Mouse (Mus musculus) kidney, embryonic 15.5 days (tissue): ENCODE measurements around the gene 9430015G10Rik. TPM values are rescaled to one million over a fixed set of nuclear protein-coding genes. Genes with fewer than 3 reads are reported as not detected.
"Not testable (repeated sequence)": the region's sequence is repeated elsewhere in the genome, so short reads cannot be mapped to it uniquely, and the experiment has no call there.

Experiments used
- ATAC-seq: fragments of 200-750 bp; cut with Nextera tagmentation; replicated peaks from 2 replicates; pipeline ENCODE4 v1.8.0; 2017; ENCODE audit warnings: moderate TSS enrichment; ENCODE audit not compliant: low FRiP score
- H3K27ac ChIP-seq: fragments of 300-500 bp; sonication (generic); 2 replicates; pipeline ENCODE4 v1.5.1; 2015; ENCODE audit warnings: mild to moderate bottlenecking, inconsistent platforms
- H3K27me3 ChIP-seq: fragments of 300-500 bp; sonication (generic); 2 replicates; pipeline ENCODE4 v1.6.1; 2015; ENCODE audit warnings: inconsistent platforms
- H3K36me3 ChIP-seq: fragments of 300-500 bp; sonication (generic); 2 replicates; pipeline ENCODE4 v1.6.1; 2015; ENCODE audit warnings: inconsistent platforms
- H3K4me1 ChIP-seq: fragments of 300-500 bp; sonication (generic); 2 replicates; pipeline ENCODE4 v1.6.1; 2015; ENCODE audit warnings: inconsistent platforms
- H3K4me2 ChIP-seq: fragments of 300-500 bp; sonication (generic); 2 replicates; pipeline ENCODE4 v1.6.1; 2015; ENCODE audit warnings: moderate library complexity, mild to moderate bottlenecking, inconsistent platforms
- H3K4me3 ChIP-seq: fragments of 300-500 bp; sonication (generic); replicated peaks from 2 replicates; pipeline ENCODE4 v1.5.1; 2015; ENCODE audit warnings: mild to moderate bottlenecking, inconsistent platforms
- H3K9ac ChIP-seq: fragments of 300-500 bp; sonication (generic); 2 replicates; pipeline ENCODE4 v1.6.1; 2015; ENCODE audit warnings: mild to moderate bottlenecking, inconsistent platforms
- H3K9me3 ChIP-seq: fragments of 300-500 bp; sonication (generic); replicated peaks from 2 replicates; pipeline ENCODE4 v1.6.1; 2016; ENCODE audit warnings: inconsistent platforms
- whole genome bisulfite sequencing: fragments of 180-500 bp; shearing (Covaris S2); methylation state at CpG from one replicate; pipeline ENCODE4 v1.1.7; 2015; ENCODE audit warnings: mixed read lengths; 5-methylcytosine and 5-hydroxymethylcytosine counted together
- polyA plus RNA-seq: library from polyadenylated mRNA; unstranded; fragments of >200 nt; fragmentation: Nextera tagmentation; extraction: Ambion mirVana; gene quantifications from 2 replicates; pipeline ENCODE4 v1.2.1, GENCODE M21; 2015

The 9430015G10Rik gene
- polyA plus RNA-seq, 1 experiment from 2014 or later = 42.8 TPM

DNA sequence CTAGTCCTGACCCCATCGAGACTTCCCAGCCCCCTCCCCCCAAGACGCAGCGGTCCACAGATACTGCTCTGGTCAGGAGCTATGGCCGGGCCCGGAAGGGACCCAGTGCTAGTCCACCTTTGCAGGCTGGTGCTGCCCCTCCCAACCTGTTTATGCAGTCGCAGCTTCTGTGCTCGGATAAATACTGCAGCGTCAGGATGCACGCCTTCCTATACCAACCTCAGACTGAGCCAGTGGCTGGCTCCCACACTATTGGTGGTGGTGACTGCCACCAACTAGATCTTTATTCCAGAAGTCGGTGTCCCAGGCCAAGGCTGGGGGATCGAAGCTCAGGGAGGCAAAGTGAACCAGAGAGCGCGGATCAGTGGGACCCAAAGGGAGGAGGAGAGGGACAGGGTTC is 25.3 kb downstream of the 9430015G10Rik start:
- Histone ChIP-seq H3K9ac (no peak overlapping the region), H3K4me3 (no peak overlapping the region), H3K9me3 (no peaks in the 10 kb centered on the region; the same call in 1 of the 2 replicates), H3K27ac (no peak overlapping the region), H3K4me1 (peaks cover 4% of the 10 kb centered on the region; the same call in 1 of the 2 replicates), H3K36me3 (no peaks in the 10 kb centered on the region), H3K4me2 (no peak overlapping the region), H3K27me3 (no peaks in the 10 kb centered on the region)
- WGBS = 90% methylated on average over 13 of the region's 13 CpGs
- ATAC-seq = no peak

DNA sequence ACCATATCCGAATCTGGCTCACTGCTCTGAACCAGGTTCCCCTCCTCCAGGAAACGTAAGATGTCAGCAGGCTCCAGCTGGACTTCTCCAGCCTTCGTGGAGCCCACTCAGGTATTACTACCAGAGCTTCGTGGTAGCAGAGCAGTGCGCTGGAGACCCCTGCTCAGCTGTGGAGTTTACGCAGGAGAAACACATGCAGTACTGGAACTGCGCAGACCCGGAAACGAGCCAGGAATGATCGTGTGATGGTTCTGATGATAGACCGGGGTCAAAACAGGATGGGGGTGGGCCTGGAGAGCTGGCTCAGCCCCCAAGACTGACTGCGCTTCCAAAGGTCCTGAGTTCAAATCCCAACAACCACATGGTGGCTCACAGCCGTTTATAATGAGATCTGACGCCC is 26.0 kb downstream of the 9430015G10Rik start:
- no peak for ATAC-seq
- Histone ChIP-seq H3K4me1 (no peaks in the 10 kb centered on the region; the same call in 1 of the 2 replicates), H3K9me3 (no peaks in the 10 kb centered on the region; the same call in 1 of the 2 replicates), H3K4me3 (no peak overlapping the region), H3K27ac (no peak overlapping the region), H3K27me3 (no peaks in the 10 kb centered on the region), H3K36me3 (no peaks in the 10 kb centered on the region), H3K4me2 (no peak overlapping the region), H3K9ac (no peak overlapping the region)
- WGBS = 91% methylated on average over 14 of the region's 14 CpGs

DNA sequence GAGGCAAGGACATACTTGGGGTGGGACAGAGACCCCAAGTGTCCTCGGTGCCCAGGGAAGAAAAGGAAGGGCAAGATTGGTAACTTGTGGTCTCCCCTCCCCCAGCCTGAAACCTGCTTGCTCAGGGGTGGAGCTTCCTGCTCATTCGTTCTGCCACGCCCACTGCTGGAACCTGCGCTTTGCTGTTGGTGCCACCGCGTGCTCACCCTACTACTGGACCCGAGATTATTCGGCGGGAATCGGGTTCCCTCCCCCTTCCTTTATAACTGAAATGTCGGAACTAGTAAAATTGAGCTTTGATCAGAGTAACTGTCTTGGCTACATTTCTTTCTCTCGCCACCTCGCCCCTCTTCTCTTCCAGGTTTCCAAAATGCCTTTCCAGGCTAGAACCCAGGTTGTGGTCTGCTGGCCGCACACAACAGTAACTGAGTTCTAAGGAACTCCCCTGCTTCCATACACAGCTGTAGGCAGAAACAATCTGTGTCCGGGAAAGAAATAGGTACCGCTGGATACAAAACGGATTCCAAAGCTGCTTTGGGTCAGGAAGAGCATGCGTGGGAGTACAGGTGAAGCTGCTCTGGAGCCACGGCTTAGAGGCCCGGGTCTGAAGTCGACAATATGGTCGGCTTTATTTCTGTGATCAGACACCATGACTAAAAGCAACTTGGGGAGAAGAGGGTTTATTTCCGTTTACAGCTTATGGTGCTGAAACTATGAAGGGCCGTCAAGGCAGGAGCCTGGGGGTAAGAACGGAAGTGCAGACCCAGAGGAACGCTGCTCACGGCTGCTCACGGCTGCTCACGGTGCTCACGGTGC is 26.7 kb downstream of the 9430015G10Rik start:
- no peaks in the 10 kb centered on the region for H3K36me3 ChIP-seq
- no peak overlapping the region for H3K4me2 ChIP-seq
- no peak overlapping the region for H3K4me3 ChIP-seq
- H3K27ac ChIP-seq = no peak overlapping the region
- H3K27me3 ChIP-seq = no peaks in the 10 kb centered on the region
- WGBS = 88% methylated on average over 30 of the region's 30 CpGs
- no peaks in the 10 kb centered on the region; the same call in 1 of the 2 replicates for H3K9me3 ChIP-seq
- H3K9ac ChIP-seq = no peak overlapping the region
- H3K4me1 ChIP-seq = no peaks in the 10 kb centered on the region
- ATAC-seq = no peak

DNA sequence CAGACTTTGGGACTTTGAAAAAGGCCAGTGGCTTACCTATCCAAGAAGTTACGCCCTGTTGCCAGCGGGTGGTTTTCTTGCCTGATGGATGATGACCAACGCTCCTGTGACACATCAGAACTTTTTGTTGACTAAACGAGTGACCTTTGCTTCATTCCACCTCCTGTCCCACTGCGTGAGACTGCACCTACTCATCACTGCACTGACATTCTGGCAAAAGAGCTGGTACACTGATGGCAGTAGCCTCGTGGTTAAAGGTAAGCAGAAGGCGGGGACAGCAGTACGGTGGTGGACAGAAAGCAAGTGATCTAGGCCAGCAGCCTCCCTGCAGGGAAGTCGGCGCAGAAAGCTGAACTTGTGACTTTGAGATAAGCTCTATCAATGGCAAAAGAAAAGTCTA is 41.1 kb downstream of the 9430015G10Rik start:
- not testable (repeated sequence) for H3K4me3 ChIP-seq, H3K4me1 ChIP-seq, H3K36me3 ChIP-seq, H3K9ac ChIP-seq, H3K27ac ChIP-seq, H3K9me3 ChIP-seq, H3K4me2 ChIP-seq, H3K27me3 ChIP-seq, ATAC-seq
- 88% methylated on average over 10 of the region's 10 CpGs for WGBS

DNA sequence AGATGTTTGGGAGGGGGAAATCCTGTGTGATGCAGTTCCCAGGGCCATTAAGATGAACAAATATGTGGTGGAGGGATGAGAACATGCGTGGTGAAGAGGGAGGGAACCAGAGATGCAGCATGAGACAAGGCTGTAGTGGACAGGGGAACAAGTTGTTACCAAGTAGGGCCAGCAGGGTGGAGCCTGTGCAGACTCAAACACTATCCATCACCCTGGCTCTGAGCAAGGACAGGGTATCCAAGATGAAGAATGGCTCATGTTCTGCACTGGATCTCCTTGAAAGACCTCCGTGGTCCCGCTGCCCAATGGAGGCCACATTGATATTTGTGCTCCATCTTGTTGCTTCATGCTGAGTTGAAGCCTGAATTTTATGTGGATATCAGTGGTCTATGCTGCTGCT is 45.0 kb downstream of the 9430015G10Rik start:
- Histone ChIP-seq H3K27ac (no peak overlapping the region), H3K27me3 (no peaks in the 10 kb centered on the region), H3K4me2 (no peak overlapping the region), H3K9ac (no peak overlapping the region), H3K4me3 (no peak overlapping the region), H3K9me3 (peaks cover 14% of the 10 kb centered on the region), H3K36me3 (no peaks in the 10 kb centered on the region), H3K4me1 (no peaks in the 10 kb centered on the region)
- 89% methylated on average over 3 of the region's 3 CpGs for WGBS
- no peak for ATAC-seq

DNA sequence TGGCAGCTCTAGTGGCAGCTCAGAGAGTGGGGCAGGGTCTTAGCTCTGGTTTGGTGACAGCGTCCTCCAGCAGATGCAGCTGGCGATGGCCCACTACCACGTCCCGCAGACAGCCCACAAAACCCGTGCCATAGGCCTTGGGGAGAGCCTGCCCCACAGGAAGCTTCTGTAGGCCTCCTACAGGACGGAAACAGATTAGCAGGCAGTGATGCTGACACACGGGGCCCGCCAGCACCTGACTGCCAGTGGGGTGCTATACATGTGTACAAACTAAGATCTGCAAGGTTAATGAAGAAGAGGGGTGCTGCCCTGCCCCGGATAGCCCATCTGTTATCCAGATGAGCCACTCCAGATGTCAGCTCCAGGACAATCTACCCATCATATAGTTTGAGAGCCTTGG is 56.7 kb downstream of the 9430015G10Rik start:
- Histone ChIP-seq H3K4me2 (no peak overlapping the region), H3K9ac (no peak overlapping the region), H3K27me3 (no peaks in the 10 kb centered on the region), H3K9me3 (peaks cover 13% of the 10 kb centered on the region), H3K4me1 (no peaks in the 10 kb centered on the region), H3K36me3 (peaks cover 97% of the 10 kb centered on the region), H3K27ac (no peak overlapping the region), H3K4me3 (no peak overlapping the region)
- no peak for ATAC-seq
- WGBS = 86% methylated on average over 9 of the region's 9 CpGs

DNA sequence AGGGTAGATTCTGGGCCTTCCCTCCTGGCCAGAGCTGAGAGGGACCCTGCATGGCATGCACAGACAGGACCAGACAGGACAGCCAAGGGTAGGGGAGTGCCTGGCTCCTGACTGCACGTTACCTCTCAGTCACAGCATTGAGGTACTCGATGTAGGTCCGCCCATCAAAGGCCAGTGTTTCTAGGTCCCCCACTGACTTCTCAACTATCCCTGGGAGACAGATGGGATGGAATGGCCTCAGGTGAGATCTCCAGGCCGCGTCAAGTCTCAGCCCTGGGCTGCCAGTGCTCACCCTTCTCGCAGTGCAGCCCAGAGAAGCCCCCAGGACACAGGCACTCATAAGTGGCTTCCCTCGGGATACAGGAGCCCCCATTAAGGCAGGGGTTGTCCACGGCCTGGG is 58.8 kb downstream of the 9430015G10Rik start:
- Histone ChIP-seq H3K9me3 (no peaks in the 10 kb centered on the region), H3K4me3 (no peak overlapping the region), H3K9ac (no peak overlapping the region), H3K4me1 (no peaks in the 10 kb centered on the region), H3K4me2 (no peak overlapping the region), H3K27ac (no peak overlapping the region), H3K27me3 (no peaks in the 10 kb centered on the region), H3K36me3 (peaks cover 99% of the 10 kb centered on the region)
- 91% methylated on average over 8 of the region's 8 CpGs for WGBS
- no peak for ATAC-seq

DNA sequence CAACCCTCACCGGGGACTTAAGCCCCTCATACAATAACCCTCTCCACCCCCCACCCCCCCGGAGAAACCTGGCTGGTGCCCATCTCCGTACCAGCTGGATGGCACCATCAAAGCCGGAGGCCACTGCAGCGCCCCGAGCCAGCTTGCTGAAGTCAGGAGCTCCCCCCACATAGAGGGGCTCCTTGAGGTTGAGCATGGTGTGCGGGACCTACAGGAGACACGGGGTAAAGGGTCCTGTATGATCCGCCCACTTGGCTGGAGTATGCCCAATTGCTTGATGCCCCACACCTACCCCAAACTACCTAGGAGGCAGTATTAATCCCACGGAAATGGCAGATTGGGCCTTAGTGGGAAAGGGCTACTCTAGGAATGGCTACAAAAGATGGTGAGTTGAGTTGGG is 59.3 kb downstream of the 9430015G10Rik start:
- ATAC-seq = no peak
- Histone ChIP-seq H3K27me3 (no peaks in the 10 kb centered on the region), H3K27ac (no peak overlapping the region), H3K4me1 (no peaks in the 10 kb centered on the region), H3K9me3 (no peaks in the 10 kb centered on the region), H3K9ac (no peak overlapping the region), H3K4me2 (no peak overlapping the region), H3K4me3 (no peak overlapping the region), H3K36me3 (peaks cover 99% of the 10 kb centered on the region)
- WGBS = 98% methylated on average over 10 of the region's 10 CpGs

DNA sequence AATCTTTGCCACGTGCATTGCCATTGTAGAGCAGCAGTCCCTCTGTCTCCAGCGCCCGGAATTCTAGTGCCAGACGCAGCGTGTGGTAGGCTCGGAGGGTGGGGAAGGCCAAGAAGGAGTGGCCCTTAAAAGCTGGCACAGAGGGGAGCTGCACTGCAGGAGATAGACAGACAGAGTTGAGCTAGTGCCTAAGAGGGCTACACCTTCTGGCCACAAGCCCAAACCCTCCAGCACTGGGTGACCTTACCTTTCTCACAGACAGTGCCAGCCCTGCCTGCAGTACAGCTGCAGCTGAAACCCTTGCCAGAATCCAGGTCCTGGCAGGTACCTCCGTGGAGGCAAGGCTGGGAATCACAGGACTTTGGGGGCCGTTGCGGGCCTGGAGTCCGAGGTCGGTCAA is 62.0 kb downstream of the 9430015G10Rik start:
- H3K27ac ChIP-seq = no peak overlapping the region
- no peaks in the 10 kb centered on the region for H3K27me3 ChIP-seq
- no peak for ATAC-seq
- H3K9me3 ChIP-seq = no peaks in the 10 kb centered on the region
- WGBS = 97% methylated on average over 11 of the region's 11 CpGs
- H3K4me2 ChIP-seq = no peak overlapping the region
- H3K9ac ChIP-seq = no peak overlapping the region
- peaks cover 100% of the 10 kb centered on the region for H3K36me3 ChIP-seq
- H3K4me1 ChIP-seq = no peaks in the 10 kb centered on the region
- H3K4me3 ChIP-seq = no peak overlapping the region

Other genes with a start within 250 kb of the 9430015G10Rik start
- 0.18 and 0.19 TPM in 2 replicates for gene Tas1r3, start 246.6 kb upstream of the 9430015G10Rik start, polyA plus RNA-seq
- gene Cptp, start 240.5 kb upstream of the 9430015G10Rik start, polyA plus RNA-seq = 13.0 and 15.2 TPM in 2 replicates
- 72.5 and 78.0 TPM in 2 replicates for gene Ints11, start 240.4 kb upstream of the 9430015G10Rik start, polyA plus RNA-seq
- gene Pusl1, start 218.2 kb upstream of the 9430015G10Rik start, polyA plus RNA-seq = 47.7 and 52.1 TPM in 2 replicates
- 17.3 and 18.7 TPM in 2 replicates for gene Acap3, start 218.2 kb upstream of the 9430015G10Rik start, polyA plus RNA-seq
- 110 and 113 TPM in 2 replicates for gene Ube2j2, start 166.2 kb upstream of the 9430015G10Rik start, polyA plus RNA-seq
- gene C1qtnf12, start 147.7 kb upstream of the 9430015G10Rik start, polyA plus RNA-seq = 118 and 121 TPM in 2 replicates
- gene B3galt6, start 117.3 kb upstream of the 9430015G10Rik start, polyA plus RNA-seq = 17.5 and 18.1 TPM in 2 replicates
- gene Sdf4, start 117.1 kb upstream of the 9430015G10Rik start, polyA plus RNA-seq = 158 and 161 TPM in 2 replicates
- gene Tnfrsf4, start 96.1 kb upstream of the 9430015G10Rik start, polyA plus RNA-seq = 0.72 and 0.78 TPM in 2 replicates
- 1.7 and 2.4 TPM in 2 replicates for gene Tnfrsf18, start 83.8 kb upstream of the 9430015G10Rik start, polyA plus RNA-seq
- 7.8 TPM in 2 replicates for gene Ttll10, start 50.6 kb upstream of the 9430015G10Rik start, polyA plus RNA-seq
- 0.14 and 0.34 TPM in 2 replicates for gene Rnf223, start 20.5 kb downstream of the 9430015G10Rik start, polyA plus RNA-seq
- 83.9 and 96.4 TPM in 2 replicates for gene Agrn, start 87.5 kb downstream of the 9430015G10Rik start, polyA plus RNA-seq
- gene Isg15, start 90.8 kb downstream of the 9430015G10Rik start, polyA plus RNA-seq = 2.4 and 2.5 TPM in 2 replicates
- 7.6 and 7.8 TPM in 2 replicates for gene AW011738, start 93.3 kb downstream of the 9430015G10Rik start, polyA plus RNA-seq
- gene Perm1, start 105.9 kb downstream of the 9430015G10Rik start, polyA plus RNA-seq = 0.84 and 1.0 TPM in 2 replicates
- 19.1 and 21.4 TPM in 2 replicates for gene Plekhn1, start 124.9 kb downstream of the 9430015G10Rik start, polyA plus RNA-seq
- gene Noc2l, start 126.0 kb downstream of the 9430015G10Rik start, polyA plus RNA-seq = 85.8 and 90.3 TPM in 2 replicates
- gene Samd11, start 145.7 kb downstream of the 9430015G10Rik start, polyA plus RNA-seq = 0.50 and 1.2 TPM in 2 replicates
- gene Vmn2r-ps159, start 221.1 kb downstream of the 9430015G10Rik start, polyA plus RNA-seq = not detected in 2 replicates